Mouse (Mus musculus): ENCODE data around the gene Mrps25.

Mrps25 gene

DNA sequence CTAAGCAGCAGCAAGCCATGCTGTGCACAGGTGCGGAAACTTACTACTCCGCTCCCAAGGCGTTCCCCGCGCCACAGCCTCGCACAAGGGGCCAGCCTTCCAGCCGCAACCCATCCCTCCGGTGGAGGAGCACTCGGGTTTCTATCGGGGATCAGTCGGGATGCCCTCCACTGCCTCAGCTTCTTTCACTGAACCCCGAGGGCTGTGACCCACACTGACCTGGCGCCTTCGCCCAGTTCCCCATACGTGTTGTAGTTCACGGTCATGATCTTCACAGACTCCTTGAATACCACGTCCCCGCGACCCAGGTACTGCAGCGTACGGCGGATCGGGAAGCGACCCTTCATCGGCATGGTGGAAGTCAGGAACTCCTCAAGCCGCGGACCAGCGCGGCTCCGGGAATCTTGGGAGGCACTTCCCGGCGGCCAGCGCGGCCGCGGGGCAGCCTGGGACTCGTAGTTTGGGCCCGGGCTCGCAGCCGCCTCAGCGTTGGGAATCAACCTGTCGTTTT lies at the start of gene Mrps25:
Gene Mrps25 (minus strand): TSS at position 413 of the 511 bp plus-strand sequence.
- peak; percentile 71 for DNase-seq

DNA sequence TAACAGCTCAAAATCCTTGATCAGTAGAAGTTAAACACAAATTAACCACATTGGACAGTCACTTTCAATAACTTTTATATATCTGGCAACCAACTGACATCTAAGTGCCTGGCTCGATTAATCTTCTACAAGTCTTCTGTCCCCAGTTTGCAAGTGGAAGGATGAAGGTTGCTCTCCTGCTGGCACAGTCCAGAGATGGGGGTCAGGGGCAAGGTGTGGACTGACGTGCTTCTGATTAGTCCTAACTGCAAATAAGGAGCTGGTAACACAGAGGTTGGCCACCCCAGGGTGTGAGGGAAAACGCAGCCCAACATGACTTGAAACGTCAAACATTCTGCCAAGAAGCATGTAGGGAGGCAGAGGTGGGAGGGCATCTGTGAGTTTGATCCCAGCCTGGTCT lies 47.9 kb upstream of the Mrps25 start:
- no peak for DNase-seq

DNA sequence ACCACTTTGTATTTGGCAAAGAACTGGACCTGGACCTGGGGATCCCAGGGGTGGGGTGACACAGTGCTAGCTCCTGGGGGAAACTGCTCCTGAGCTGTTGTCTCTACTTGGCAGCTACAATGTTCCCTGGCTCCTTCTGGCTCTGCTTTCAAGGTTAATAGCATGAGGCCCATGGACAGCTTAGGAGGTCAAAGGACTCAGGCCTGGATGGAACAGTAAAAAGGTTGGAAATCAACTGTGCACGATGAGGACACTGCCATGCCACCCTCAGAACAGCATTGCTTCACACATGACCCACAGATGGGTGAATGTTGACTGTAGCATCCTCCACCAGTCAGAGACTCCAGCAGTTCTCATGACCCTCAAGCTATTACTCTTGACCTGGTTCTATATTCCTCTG lies 47.5 kb upstream of the Mrps25 start:
- no peak for DNase-seq

DNA sequence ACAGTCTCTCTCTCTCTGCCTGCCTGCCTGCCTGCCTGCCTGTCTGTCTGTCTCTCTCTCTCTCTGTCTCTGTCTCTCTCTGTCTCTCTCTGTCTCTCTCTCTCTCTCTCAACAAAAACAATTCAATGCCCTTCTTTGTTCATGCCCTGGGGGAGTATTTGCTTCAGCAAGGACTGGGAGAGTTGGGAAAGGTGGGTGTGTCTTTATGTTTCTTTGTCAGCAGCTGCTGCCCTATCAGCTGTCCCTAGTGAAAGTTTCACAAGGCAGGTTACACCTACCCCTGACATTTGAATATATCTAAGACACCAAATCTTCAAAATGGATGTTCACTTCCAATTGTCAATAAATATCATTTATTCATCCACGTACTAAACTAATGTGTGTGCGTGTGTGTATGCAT lies 45.8 kb upstream of the Mrps25 start:
- DNase-seq, result no peak

DNA sequence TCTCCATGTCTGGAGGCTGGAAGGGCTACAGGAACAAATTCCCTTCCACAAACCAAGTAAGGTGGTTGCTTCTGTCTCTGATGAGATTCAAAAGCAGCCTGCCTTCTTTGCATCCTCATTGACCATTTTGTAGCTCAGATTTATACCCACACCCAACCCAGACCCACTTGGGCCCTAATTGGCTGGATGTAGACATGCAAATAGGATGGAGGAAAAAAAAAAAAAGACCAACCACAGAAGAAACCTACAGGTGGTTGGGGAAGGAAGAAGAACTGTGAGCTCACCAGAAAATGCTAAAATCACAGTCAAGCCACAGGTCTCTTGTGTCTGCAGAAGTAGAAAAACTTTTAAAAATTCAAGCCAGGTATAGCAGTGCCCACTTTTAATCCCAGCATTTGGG lies 45.3 kb upstream of the Mrps25 start:
- DNase-seq, result no peak

DNA sequence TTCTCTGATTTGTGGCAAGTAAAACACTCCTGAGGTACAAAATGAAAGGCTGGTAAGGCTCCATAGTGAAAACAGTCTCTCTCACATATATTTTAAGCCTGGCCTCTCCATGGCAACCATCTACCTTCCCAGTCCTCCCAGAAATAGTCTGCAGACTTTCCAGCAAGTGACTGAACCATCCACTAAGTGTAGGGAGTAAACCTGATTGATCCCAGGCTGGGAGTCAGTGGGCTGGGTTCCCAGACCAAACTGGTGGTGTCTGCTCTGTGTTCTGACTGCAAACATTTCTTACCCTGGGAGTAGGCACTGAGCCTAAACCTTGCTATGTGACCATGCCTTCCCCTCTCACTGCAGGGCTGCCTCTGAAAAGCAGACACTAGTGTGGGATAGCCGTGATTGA lies 41.1 kb upstream of the Mrps25 start:
- DNase-seq, result no peak

DNA sequence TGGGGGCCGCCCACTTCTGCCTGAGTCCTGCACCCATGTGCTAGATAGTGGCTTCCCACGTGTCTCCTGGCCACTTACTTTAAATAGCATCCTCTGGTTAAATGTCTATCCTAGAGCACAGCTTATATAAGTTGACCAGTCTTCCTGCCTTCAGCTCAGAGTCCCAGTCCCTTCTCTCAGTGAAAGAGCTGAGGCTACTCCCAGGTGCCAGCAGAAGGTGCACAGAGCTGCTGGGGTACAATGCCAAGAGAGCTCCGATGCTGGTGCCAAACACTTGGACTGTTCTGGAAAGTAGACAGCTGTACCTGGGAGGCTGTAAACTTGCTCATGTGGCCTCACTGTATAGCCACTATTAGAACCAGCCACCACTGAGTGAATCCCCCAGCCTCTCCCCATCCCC lies 38.2 kb upstream of the Mrps25 start:
- no peak for DNase-seq

DNA sequence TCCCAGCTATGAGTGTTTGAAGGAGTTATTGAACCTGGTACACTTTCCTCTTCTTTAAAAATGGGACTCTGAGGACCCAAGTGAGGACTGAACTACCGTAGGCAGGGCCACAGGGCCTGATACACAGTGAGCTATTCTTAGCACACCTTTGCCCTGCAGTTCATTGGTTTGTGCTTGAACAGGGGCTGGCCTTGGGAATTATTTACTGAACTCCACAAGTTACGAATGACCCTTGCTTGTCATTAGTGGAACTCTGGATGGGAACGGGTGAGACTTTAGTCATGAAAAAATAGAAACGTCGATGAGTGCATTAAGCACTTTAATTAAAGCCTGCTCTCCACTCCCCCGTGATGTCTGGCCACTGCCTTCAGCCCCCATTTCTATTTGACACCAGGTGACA lies 37.8 kb upstream of the Mrps25 start:
- DNase-seq, result no peak

DNA sequence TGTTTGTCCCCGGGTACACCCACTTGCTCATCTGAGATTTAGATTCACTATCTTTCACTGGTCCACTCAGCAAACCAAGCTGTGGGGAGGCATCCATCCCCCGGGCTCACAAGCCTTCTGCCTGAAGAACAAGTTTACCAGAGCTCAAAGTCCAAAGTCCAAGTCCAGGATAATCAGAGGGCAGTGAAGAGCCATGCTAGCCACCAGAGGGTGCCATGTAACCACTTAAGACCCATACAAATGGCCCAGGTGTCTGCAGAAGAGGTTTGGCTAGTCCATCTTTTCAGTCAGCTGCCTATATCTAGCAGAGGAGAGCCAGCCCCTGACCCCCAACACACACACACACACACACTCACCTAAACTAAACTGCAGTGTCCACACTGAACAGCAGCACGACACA lies 35.6 kb upstream of the Mrps25 start:
- peak; percentile 37 for DNase-seq

DNA sequence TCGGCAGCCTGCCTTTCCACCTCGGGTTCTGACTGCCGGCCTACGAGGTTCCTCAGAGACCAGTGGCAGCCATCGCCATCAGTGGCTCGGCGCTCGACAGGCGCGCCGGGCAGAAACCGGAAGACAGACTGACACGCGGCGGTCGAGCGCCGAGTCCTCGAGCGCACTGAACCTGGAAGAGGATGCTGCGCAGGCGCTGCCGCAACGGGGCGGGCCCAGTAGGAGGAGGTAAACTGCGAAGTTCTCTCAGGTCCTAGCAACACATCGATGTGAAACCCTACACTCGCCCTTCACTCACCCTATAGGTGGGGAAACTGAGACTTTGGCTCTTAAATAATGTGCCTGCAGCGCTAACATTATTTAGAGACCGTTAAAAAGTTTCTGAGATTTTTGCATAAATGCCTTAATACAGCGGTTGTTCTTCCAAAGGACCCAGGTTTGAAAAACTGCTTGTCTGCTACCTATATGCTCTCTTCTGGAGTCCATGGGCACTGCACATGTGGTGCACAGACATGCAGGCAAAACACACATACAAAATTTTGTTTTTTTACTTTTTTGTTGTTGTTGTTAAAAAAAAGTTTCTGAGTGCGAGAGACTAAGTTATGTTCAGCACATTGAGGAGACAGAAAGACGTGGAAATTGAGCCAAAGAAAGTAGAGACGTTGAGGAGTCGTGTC lies 31.1 kb upstream of the Mrps25 start, which contains the start of gene Rbsn:
Gene Rbsn (minus strand): TSS at position 153 of the 677 bp plus-strand sequence.
- peak; percentile 88 for DNase-seq

DNA sequence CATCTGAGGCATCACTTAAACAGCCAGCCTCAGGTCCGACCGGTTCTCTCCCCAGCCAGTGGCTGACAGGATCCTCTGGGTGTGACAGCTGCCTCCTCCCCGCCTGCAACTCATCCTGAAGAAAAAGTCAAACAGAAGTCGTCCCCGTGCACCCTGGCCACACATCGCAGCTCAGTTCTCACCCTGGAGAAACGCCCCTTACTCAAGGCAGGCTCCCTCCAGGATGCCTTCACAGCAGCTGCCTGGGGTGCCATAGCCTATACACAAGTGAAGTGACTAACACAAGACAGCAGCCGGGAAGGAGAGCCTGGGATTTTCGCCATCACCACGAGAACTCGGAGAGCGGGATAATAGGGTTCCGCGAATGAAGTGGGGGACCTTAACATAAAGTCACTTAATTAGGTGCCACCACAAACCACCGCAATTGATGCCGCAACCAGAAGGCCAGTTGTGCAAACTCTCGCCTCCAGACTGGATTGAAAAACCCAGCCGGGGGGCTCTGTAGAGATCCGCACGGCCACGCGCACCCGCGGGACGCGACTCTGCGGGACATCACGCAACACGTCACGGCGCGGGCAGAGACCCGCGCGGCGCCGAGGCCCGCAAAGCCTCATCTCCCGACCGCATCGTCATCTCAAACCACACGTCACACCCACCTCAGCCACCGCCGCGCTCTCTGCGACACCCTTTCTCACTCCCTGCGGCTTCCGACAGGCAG lies 30.4 kb upstream of the Mrps25 start:
- no peak for DNase-seq

DNA sequence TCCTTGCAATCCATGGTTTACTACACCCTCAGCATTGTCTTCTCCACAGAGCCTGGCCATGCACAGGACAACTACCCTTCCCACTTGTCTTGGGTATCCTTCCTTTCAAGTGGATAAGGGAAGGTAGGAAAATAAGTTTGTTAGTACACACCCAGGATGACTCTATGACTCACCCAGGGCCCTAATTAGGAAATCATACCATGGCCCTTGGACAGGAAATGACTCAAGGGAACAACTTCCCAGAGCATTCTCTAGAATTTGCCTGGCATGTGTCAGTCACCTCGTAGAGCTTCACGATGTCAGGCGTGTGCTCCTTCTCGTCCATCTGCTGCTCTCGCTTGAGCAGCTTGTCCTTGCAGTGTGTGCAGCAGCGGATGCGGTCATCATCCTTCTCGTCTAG lies 15.6 kb upstream of the Mrps25 start:
- no peak for DNase-seq

DNA sequence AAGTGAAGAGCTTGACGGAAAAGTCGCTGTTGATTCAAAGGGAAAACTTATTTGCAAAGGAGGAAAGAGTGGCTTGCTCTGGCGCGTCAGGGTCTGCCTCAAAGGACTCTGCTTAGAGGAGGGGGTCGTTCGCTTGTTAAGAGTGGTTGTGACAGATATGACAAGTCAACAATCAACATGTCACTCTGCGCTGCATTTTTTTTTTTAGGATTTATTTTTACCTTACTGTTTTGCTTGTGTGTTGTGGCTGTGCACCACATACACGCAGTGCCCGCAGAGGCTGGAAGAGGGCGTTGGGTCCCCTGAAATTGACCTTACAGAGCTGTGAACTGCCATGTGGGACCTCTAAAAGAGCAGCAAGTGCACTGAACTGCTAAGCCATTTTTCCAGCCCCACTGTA lies 345 bp upstream of the Mrps25 start:
- DNase-seq, result no peak

DNA sequence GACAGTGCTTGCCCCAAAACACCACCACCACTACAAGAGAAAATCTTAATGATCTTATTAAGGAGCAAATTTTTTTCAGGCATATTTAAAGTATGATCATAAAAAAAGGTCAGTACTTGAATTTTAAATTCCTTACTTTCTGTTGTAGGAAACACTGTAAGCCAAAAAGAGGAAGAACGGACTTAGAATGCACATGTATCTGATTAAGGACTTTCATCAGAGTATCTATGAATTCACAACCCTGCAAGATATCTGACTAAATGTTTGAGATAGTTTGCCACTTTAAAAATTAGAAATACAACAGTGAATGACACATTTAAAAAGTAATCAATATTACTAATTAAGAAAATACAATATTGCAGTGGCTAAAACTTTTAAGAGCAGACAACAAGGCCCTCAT lies 7.4 kb downstream of the Mrps25 start:
- no peak for DNase-seq

DNA sequence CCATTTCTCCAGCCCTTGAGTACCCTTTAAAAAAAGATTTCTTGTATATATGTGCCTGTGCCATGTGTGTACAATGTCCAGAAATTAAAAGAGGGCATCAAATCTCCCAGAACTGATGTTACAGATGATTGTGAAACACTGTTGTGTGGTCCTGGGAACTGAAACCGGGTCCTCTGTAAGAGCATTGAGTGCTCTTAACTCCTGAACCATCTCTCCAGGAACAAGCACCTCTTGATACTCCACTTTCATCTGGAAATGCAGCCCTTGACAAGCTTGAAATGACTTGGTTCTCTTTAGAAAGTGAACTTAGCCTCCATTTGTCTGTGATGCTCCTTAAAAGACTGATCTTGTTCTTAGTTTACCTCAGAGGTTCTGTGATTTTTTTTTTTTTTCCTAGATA lies 21.1 kb downstream of the Mrps25 start:
- no peak for DNase-seq

DNA sequence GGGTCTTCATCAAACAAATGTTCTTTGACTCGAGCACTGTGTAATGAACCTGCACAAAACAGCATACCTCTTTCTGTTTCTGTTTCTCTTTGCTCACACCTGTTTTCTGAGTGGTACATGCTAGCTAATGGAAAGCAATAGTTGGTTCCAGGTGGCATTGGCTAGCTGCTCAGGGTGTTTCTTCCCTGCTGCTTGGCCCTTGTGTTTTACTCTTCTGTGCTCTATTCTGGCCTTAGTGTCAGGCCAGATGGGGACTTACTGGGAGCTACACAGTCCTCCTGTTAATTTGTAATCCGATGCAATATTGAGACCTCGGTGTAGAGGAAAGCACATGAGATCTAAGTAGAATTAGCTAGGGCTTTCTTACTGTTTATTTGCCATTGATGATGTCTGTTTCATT lies 25.0 kb downstream of the Mrps25 start:
- no peak for DNase-seq

DNA sequence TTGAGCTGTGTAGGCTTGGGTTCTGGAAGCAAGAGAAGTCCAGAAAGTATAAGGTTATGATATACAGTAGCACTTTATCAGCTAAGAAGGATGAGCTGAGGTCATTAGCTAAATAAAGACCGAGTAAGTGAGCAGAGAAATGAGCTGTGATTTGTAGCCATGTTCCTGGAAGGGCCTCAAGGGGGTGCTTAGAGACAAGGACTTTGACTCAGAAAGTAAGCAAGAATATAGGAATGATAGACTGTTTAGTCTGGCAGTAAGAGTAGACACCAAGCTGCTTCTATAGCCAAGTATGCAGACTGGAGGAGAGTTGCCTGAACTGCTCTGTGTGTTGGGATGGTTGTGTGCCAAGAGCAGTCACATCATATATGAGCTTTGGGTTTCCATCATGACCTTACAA lies 30.1 kb downstream of the Mrps25 start:
- DNase-seq, result no peak

DNA sequence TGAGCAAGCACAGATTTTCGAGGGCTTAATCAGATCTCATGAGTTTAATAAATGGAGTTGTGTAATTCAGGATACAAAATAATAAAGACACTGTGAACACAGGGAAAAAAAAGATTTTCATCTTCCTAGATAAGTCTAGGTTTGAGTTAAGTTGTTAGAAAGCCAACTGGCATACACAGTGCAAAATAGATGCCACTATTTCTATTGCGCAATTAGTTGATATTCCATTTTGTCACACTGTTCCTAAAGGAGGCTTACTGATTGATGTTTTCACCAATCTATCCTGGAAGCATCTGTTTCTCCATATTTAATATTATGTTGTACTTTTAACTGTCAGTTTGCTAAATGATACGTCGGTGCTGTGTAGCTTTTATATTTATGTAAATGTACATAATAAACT lies 38.0 kb downstream of the Mrps25 start:
- DNase-seq, result no peak

DNA sequence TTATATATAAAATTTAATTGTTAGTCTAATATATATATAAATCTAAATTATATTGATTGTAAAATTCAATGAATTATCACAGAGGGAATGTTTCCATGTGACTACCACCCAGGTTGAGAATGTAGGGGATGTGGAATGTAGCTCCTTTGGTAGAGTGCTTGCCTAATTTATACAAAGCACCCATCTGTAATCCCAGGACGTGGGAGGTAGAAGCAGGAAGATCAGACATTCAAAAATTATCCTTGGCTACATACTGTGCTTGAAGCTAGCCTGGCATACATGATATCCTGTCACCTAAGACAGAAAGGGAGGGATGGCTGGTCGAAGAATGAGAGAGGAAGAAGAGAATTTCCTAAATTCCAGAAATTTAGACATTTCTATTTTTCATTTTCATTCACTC lies 47.5 kb downstream of the Mrps25 start:
- DNase-seq, result no peak

DNA sequence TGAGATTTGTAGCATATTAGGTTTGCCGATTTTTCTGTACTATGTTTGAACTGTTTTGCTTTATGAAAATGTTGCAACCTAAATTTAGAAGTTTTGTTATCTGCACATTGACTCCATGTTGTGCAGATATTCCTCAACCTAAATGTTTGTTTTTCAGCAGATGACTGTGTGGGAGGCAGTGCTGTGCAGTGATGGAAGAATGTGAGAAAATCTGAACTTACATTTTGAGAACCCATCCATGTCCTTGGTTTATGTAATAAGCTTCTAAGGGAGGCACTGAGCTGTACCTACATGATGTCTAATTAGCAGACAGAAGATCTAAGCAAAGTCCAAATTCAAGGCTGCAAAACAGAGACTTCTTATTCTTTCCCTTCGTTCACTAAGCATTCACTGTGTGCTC lies 50.2 kb downstream of the Mrps25 start:
- DNase-seq, result no peak

DNA sequence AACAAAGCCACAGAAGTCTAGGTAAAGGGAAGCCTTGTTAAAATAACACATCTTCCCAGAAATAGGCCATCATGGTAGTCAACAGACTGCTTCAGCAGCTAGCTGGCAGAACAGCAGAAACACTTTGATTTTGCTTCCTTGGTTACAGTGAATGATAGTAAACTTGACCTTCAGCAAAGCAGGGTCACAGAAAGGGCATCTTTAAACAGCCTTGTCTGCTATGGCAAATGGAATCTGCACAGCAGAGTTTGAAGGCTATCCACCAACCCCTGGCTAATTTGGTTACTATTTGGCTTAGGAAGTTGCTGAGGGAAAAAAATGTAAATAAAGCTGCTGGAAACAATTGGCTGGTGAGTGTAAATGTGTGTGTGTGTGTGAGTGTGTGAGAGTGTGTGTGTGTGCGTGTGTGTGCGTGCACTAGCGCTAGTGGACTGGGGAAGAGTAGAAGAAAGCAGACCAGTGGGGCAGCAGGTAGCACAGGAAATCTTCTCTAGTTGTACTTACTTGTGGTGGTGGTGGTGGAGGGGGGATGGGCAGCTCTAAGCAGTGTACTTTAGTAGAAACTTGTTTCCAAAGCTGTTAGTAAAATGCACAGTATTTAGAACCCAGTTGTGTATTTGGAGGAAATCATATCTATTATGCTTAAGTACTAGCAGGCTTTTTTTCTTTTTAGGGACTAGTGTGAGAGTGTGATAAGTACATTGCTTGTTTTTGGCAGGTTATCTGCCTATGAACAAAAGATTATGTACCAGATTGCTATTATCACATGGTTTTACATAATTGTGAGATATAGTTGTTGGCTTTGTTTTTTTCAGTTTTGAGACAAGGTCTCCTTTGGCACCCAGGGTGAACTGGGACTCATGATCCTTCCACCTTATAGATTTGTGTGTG lies 51.6 kb downstream of the Mrps25 start:
- DNase-seq, result peak; percentile 13

DNA sequence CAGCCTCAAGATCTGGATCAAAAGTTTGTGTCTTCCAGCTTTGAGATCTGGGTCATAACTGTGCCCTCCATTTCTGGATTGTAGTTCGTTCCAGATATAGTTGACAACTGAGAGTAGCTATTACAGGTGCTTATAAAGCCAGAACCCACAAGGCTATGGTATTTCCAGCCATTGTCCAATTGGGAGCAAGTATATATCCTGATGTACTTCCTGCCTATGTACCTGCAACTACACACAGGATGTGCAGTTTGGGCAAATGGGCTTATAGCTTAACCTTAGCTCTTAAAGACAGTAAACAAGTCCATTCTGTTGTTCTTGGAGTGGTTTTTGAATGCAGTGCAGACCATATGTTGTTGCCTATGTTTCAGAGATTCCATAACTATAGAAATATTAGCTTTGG lies 52.4 kb downstream of the Mrps25 start:
- no peak for DNase-seq

DNA sequence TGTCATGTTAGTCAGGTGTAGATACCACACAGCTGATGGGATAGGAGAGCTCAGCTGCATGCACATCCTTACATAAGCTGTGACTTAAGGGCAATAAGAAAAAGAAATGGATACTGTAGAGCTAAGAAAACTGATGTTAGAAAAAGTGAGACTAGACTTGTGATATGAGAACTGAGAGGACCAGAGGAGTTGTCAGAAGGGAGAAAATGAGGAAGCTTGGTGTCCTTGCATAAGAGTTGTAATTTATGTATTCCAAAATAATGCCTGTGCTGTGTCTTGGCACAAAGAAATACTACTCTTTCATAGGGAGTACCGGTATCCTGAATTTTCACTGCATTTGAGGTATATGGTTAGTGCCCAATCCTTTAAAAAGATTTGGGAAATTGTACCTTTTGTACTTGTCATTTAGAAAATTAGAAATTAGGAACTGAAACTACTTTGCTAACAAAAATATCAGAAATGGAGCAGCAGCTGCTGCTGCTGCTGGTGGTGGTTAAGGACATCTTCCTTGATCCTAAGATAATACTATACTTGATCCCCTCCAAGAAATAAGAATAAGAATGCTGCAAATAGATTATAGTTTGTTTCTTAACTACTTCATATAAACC lies 56.9 kb downstream of the Mrps25 start:
- DNase-seq, result no peak

Measured in right cerebral cortex, postnatal 14 days (tissue).